Mouse (Mus musculus): ENCODE data around the gene Zpbp2. TPM values are rescaled to one million over a fixed set of nuclear protein-coding genes. Genes with fewer than 3 reads are reported as not detected.

Zpbp2 gene
- polyA plus RNA-seq (2016; fragmentation: Nextera tagmentation; extraction: Ambion mirVana): 0.17 TPM in 1 of 2 replicates, not detected in the other

- H3K27ac ChIP-seq: peak within 1 kb of the TSS; percentile 74
- 0 out of 2 replicates have a peak, but pooled peaks cover 2% of the 10 kb centered on the region for H3K9me3 ChIP-seq
- 1% methylated on average over 49 of the region's 51 CpGs for WGBS
- peak; percentile 97 for ATAC-seq (ENCODE audit: low FRiP score)
- H3K4me2 ChIP-seq: peak within 1 kb of the TSS; percentile 66
- H3K4me3 ChIP-seq (replicated peaks): peak within 1 kb of the TSS; percentile 72
- H3K36me3 ChIP-seq (replicated peaks): no peaks in the 10 kb centered on the region
- peak within 1 kb of the TSS; percentile 63 for H3K9ac ChIP-seq
- peaks cover 8% of the 10 kb centered on the region for H3K4me1 ChIP-seq
- peaks cover 46% of the 10 kb centered on the region for H3K27me3 ChIP-seq
Observed at GRCm38 (mm10) chr11:98550975-98551828, at the start of gene Zpbp2. Zpbp2 (plus strand) TSS chr11:98551097.

GRCm38 (mm10) chr11:98504926-98505325, 46.0 kb upstream of the Zpbp2 start:
- no peak overlapping the region for H3K4me3 ChIP-seq (replicated peaks)
- no peak for ATAC-seq (ENCODE audit: low FRiP score)
- WGBS: 77% methylated on average over 3 of the region's 3 CpGs

GRCm38 (mm10) chr11:98509434-98509833, 41.5 kb upstream of the Zpbp2 start:
- Histone ChIP-seq H3K9ac (no peak overlapping the region), H3K4me1 (0 out of 2 replicates have a peak, but pooled peaks cover 4% of the 10 kb centered on the region), H3K27me3 (no peaks in the 10 kb centered on the region; the same call in 1 of the 2 replicates), H3K4me3 (replicated peaks) (no peak overlapping the region), H3K9me3 (no peaks in the 10 kb centered on the region), H3K36me3 (replicated peaks) (no peaks in the 10 kb centered on the region), H3K27ac (no peak overlapping the region), H3K4me2 (no peak overlapping the region)
- ATAC-seq (ENCODE audit: low FRiP score): no peak
- WGBS: 84% methylated on average over 7 of the region's 7 CpGs

More at GRCm38 (mm10) chr11:98504926-98505325, 46.0 kb upstream of the Zpbp2 start:
- Histone ChIP-seq H3K27me3 (peaks cover 25% of the 10 kb centered on the region), H3K36me3 (replicated peaks) (no peaks in the 10 kb centered on the region), H3K9me3 (no peaks in the 10 kb centered on the region), H3K4me2 (no peak overlapping the region), H3K4me1 (no peaks in the 10 kb centered on the region), H3K27ac (no peak overlapping the region), H3K9ac (no peak overlapping the region)

DNA sequence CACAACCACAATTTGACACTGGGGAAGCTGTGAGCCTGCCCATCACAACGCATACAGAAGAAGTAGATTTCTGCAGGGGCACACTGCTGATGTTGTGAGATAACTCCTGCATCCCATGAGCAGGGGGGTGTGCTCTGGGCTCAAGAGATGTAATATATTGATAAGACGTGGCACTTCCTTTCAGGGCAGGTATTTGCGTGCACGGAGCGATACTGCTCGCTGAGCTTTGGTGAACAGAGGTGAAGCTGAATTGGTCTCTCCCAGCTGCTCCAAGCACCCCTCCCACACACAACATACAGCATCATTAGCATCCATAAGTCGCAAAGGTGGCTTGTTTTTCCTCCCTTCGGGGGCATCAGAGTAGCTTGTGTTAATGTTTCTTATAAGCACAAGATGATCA, 40.8 kb upstream of the Zpbp2 start:
- no peaks in the 10 kb centered on the region; the same call in 1 of the 2 replicates for H3K27me3 ChIP-seq
- H3K27ac ChIP-seq: no peak overlapping the region
- no peak overlapping the region for H3K4me3 ChIP-seq (replicated peaks)
- H3K9ac ChIP-seq: no peak overlapping the region
- WGBS: 95% methylated on average over 8 of the region's 8 CpGs
- no peak for ATAC-seq (ENCODE audit: low FRiP score)
- H3K4me2 ChIP-seq: no peak overlapping the region
- no peaks in the 10 kb centered on the region for H3K36me3 ChIP-seq (replicated peaks)
- no peaks in the 10 kb centered on the region for H3K9me3 ChIP-seq
- 0 out of 2 replicates have a peak, but pooled peaks cover 4% of the 10 kb centered on the region for H3K4me1 ChIP-seq

- H3K4me1 ChIP-seq: 0 out of 2 replicates have a peak, but pooled peaks cover 4% of the 10 kb centered on the region
- no peak overlapping the region for H3K9ac ChIP-seq
- 96% methylated on average over 13 of the region's 13 CpGs for WGBS
- H3K27ac ChIP-seq: no peak overlapping the region
- no peak overlapping the region for H3K4me2 ChIP-seq
- ATAC-seq (ENCODE audit: low FRiP score): no peak
- no peaks in the 10 kb centered on the region; the same call in 1 of the 2 replicates for H3K27me3 ChIP-seq
- no peak overlapping the region for H3K4me3 ChIP-seq (replicated peaks)
- H3K36me3 ChIP-seq (replicated peaks): no peaks in the 10 kb centered on the region
- H3K9me3 ChIP-seq: no peaks in the 10 kb centered on the region
Observed at GRCm38 (mm10) chr11:98512881-98513280, 38.0 kb upstream of the Zpbp2 start.

- Histone ChIP-seq H3K27ac (no peak overlapping the region), H3K9ac (no peak overlapping the region), H3K4me2 (no peak overlapping the region), H3K9me3 (no peaks in the 10 kb centered on the region), H3K36me3 (replicated peaks) (no peaks in the 10 kb centered on the region), H3K4me1 (0 out of 2 replicates have a peak, but pooled peaks cover 4% of the 10 kb centered on the region), H3K4me3 (replicated peaks) (no peak overlapping the region), H3K27me3 (no peaks in the 10 kb centered on the region; the same call in 1 of the 2 replicates)
- no peak for ATAC-seq (ENCODE audit: low FRiP score)
- 54% methylated on average over 6 of the region's 6 CpGs for WGBS
Observed at GRCm38 (mm10) chr11:98513356-98513936, 37.5 kb upstream of the Zpbp2 start.

- Histone ChIP-seq H3K36me3 (replicated peaks) (no peaks in the 10 kb centered on the region), H3K27ac (no peak overlapping the region), H3K4me2 (no peak overlapping the region), H3K9ac (no peak overlapping the region), H3K27me3 (no peaks in the 10 kb centered on the region), H3K4me1 (no peaks in the 10 kb centered on the region), H3K9me3 (no peaks in the 10 kb centered on the region), H3K4me3 (replicated peaks) (no peak overlapping the region)
- ATAC-seq (ENCODE audit: low FRiP score): no peak
- WGBS: 72% methylated on average over 10 of the region's 10 CpGs
Observed at GRCm38 (mm10) chr11:98520468-98520867, 30.4 kb upstream of the Zpbp2 start.

DNA sequence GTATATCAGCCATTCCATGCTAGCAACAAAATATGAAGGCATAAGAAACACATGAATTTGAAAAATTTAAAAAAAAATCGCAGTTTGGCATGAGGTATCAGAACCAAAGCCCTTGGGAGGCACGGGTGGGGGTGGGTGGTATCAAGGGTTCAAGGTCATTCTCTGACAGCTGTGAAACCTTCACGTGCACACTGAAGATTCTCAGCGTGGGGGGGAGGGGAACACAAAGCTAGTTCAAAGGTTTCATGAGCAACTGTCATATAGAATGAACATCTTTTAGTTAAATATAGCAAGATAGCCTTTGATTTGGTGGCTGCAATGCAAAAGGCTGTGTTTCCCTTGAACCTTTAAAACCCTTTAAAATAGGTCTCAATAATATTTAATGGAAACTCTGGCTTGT, 25.8 kb upstream of the Zpbp2 start:
- Histone ChIP-seq H3K4me1 (no peaks in the 10 kb centered on the region), H3K27me3 (0 out of 2 replicates have a peak, but pooled peaks cover 4% of the 10 kb centered on the region), H3K36me3 (replicated peaks) (no peaks in the 10 kb centered on the region), H3K4me3 (replicated peaks) (no peak overlapping the region), H3K4me2 (no peak overlapping the region), H3K9me3 (no peaks in the 10 kb centered on the region), H3K9ac (no peak overlapping the region), H3K27ac (no peak overlapping the region)
- WGBS: 66% methylated on average over 4 of the region's 4 CpGs
- ATAC-seq (ENCODE audit: low FRiP score): no peak

DNA sequence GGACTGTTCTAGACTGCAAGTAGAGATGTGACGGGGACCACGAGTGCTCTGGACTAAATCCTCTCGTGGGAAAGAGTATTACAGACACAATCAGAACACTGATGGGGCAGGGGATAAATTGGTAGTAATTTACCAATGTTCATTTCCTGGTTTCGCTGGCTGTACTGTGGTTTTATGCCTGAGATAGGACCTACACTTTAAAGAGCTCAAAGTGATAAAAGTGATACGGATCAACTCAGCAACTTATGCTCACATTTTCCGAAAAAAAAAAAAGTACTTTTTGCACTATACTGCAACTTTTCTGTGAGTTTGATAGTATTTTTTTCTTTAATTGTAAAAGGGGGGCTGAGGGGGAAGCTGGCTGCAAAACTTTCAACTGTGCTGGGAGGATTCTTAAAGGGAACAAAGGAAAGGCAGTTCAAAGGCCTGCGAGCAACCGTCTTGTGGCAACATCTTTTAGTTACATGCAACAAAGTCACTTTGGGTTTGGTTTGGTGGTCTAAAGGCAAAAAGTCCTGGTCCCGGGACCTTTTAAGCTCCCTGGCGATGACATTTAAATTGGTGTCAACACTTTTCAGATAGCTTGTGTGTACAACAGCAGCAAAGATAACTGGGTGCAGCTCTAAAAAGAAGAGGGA, 24.0 kb upstream of the Zpbp2 start:
- WGBS: 76% methylated on average over 10 of the region's 10 CpGs
- Histone ChIP-seq H3K27me3 (0 out of 2 replicates have a peak, but pooled peaks cover 4% of the 10 kb centered on the region), H3K4me2 (no peak overlapping the region), H3K4me3 (replicated peaks) (no peak overlapping the region), H3K27ac (no peak overlapping the region), H3K36me3 (replicated peaks) (no peaks in the 10 kb centered on the region), H3K9ac (no peak overlapping the region), H3K9me3 (no peaks in the 10 kb centered on the region), H3K4me1 (no peaks in the 10 kb centered on the region)
- no peak for ATAC-seq (ENCODE audit: low FRiP score)

DNA sequence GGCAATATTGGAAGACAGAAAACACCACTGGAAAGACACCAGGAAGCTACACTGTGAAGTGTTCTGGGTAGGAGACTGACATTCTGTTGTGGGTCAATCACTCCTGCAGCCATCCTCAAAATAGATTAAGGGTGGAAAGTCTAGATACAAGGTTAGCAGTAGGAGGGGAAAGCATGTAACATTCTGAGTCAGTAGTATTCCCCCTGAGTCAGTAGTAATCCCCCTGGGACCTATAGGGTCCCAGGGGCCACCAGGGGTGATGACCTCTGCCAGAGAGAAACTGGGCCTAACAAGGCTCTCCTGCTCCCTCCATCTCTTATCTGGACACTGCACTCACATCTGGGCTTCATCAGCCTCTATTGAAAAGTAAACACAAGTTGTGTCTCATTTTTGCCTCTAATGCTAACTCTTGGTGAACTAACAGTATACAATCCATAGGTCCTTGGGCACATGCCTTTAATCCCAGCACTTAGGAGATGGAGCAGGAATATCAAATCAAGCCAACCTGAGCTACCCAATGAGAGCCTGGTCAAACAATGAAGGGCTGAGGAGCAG, 13.3 kb upstream of the Zpbp2 start:
- Histone ChIP-seq H3K27ac (no peak overlapping the region), H3K36me3 (replicated peaks) (no peaks in the 10 kb centered on the region), H3K9ac (no peak overlapping the region), H3K4me2 (no peak overlapping the region), H3K9me3 (0 out of 2 replicates have a peak, but pooled peaks cover 3% of the 10 kb centered on the region), H3K27me3 (peaks cover 26% of the 10 kb centered on the region), H3K4me1 (no peaks in the 10 kb centered on the region), H3K4me3 (replicated peaks) (no peak overlapping the region)
- ATAC-seq (ENCODE audit: low FRiP score): no peak

DNA sequence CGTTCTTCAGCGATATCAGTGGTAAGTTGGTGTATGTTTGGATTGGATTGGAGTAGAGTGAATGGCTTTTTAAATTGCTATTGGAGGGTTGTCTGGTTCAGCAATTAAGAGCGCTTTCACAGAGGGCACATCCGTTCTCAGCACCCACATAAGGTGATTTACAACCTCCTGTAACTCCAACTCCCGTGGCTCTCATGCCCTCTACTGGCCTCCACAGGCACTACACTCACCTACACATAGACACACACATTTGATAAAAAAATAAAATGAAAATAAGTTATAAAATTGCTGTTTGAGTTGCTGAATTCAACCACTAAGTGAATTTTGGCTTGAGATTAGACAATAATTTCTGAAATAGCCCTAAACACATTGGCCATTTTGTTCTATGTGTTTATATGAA, 10.6 kb upstream of the Zpbp2 start:
- Histone ChIP-seq H3K4me3 (replicated peaks) (no peak overlapping the region), H3K9me3 (0 out of 2 replicates have a peak, but pooled peaks cover 3% of the 10 kb centered on the region), H3K9ac (no peak overlapping the region), H3K4me2 (no peak overlapping the region), H3K27me3 (peaks cover 27% of the 10 kb centered on the region), H3K36me3 (replicated peaks) (no peaks in the 10 kb centered on the region), H3K27ac (no peak overlapping the region), H3K4me1 (peaks cover 2% of the 10 kb centered on the region)
- 88% methylated on average over 5 of the region's 5 CpGs for WGBS
- ATAC-seq (ENCODE audit: low FRiP score): no peak

DNA sequence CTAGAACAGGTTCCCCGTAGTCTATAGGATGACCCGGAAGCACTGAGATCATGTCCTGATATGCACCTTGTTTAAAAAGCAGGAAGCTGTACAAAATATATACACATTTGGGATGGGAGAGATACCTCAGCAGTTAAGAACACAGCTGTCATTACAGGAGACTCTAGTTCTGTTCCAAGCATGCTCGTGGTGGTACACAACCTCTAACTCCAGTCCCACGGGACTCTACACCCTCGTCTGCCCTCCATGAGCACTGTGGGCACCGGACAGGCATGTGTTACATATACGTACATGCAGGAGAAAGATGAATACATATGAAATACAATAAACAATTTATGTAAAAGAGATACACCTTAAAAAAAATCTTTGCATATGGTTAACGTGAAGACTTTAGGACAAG, 8.3 kb upstream of the Zpbp2 start:
- Histone ChIP-seq H3K4me1 (peaks cover 8% of the 10 kb centered on the region), H3K27me3 (peaks cover 48% of the 10 kb centered on the region), H3K27ac (no peak overlapping the region), H3K4me2 (no peak overlapping the region), H3K36me3 (replicated peaks) (no peaks in the 10 kb centered on the region), H3K4me3 (replicated peaks) (no peak overlapping the region), H3K9me3 (0 out of 2 replicates have a peak, but pooled peaks cover 3% of the 10 kb centered on the region), H3K9ac (no peak overlapping the region)
- ATAC-seq (ENCODE audit: low FRiP score): no peak
- 76% methylated on average over 8 of the region's 8 CpGs for WGBS

Data from forebrain, embryonic 12.5 days (tissue).